28 mouse cellular contexts compared by ENCODE assay signal in the genomic region with DNA sequence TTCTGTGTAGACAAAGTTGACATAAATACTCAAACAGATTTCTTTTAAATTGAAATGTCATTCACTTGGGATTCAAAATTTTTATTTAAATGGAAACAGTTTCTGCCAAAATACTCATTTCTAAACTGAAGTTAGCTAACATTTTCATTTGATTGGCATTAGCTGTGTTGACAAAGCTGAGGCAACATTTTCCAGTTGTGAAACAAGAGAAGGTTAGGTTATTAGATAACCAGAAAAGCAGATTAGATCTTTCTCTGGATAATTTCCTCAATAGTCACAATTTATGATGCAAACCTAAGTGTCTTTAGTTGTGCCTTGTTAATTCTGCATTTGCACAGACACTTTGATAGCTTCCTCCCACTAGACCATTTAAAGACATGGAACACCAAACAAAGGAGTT.
"Had no signal": no experiment of that assay in that cellular context is flagged by ENCODE, and none has a peak within 500 bp of the region (broad histone marks: within the 10 kb centered on the region; RNA-seq: fewer than 3 reads in every experiment).

No protein-coding gene starts in this region.

- H3K4me1 ChIP-seq: embryonic facial prominence, embryonic 10.5 days; embryonic facial prominence, embryonic 12.5 days; embryonic facial prominence, embryonic 13.5 days; embryonic facial prominence, embryonic 15.5 days; forebrain, embryonic 10.5 days; forebrain, embryonic 12.5 days; forebrain, embryonic 13.5 days; forebrain, embryonic 15.5 days had no signal

- H3K27me3 ChIP-seq: embryonic facial prominence, embryonic 12.5 days; embryonic facial prominence, embryonic 13.5 days; embryonic facial prominence, embryonic 15.5 days; forebrain, embryonic 12.5 days; forebrain, embryonic 13.5 days; forebrain, embryonic 15.5 days had no signal

- H3K9ac ChIP-seq: embryonic facial prominence, embryonic 12.5 days; embryonic facial prominence, embryonic 13.5 days; embryonic facial prominence, embryonic 15.5 days; forebrain, embryonic 12.5 days; forebrain, embryonic 13.5 days; forebrain, embryonic 15.5 days; forebrain, postnatal 0 days had no signal

- H3K4me3 ChIP-seq: embryonic facial prominence, embryonic 10.5 days; embryonic facial prominence, embryonic 12.5 days; embryonic facial prominence, embryonic 13.5 days; embryonic facial prominence, embryonic 15.5 days; erythroblast, embryonic 14.5 days; forebrain, embryonic 10.5 days; forebrain, embryonic 12.5 days; forebrain, embryonic 13.5 days; forebrain, embryonic 15.5 days; gastrocnemius, adult 2 months had no signal

- H3K9me3 ChIP-seq: embryonic facial prominence, embryonic 10.5 days; embryonic facial prominence, embryonic 12.5 days; embryonic facial prominence, embryonic 13.5 days; embryonic facial prominence, embryonic 15.5 days; forebrain, embryonic 10.5 days; forebrain, embryonic 12.5 days; forebrain, embryonic 13.5 days; forebrain, embryonic 15.5 days had no signal

- H3K27ac ChIP-seq: embryonic facial prominence, embryonic 10.5 days; embryonic facial prominence, embryonic 12.5 days; embryonic facial prominence, embryonic 13.5 days; embryonic facial prominence, embryonic 15.5 days; forebrain, embryonic 10.5 days; forebrain, embryonic 12.5 days; forebrain, embryonic 13.5 days; forebrain, embryonic 15.5 days; gastrocnemius, adult 2 months had no signal

- DNase-seq: cerebellum, adult 2 months; cerebellum, adult 8-10 months; cerebellum, adult 9-10 months; cerebellum, adult 9-11 months; cerebellum, postnatal 10 days; cerebellum, postnatal 14 days; cerebellum, postnatal 25 days; cerebellum, postnatal 36 days; embryo, embryonic 11 days; forebrain, postnatal 0 days; gastrocnemius, adult 2 months; gastrocnemius, postnatal 10 days; gastrocnemius, postnatal 14 days; gastrocnemius, postnatal 25 days; gastrocnemius, postnatal 36 days; heart, adult 11 months; heart, adult 18-20 months had no signal

- H3K4me2 ChIP-seq: embryonic facial prominence, embryonic 12.5 days; embryonic facial prominence, embryonic 13.5 days; embryonic facial prominence, embryonic 15.5 days; forebrain, embryonic 12.5 days; forebrain, embryonic 13.5 days; forebrain, embryonic 15.5 days had no signal

- ATAC-seq: forebrain, embryonic 13.5 days; forebrain, embryonic 14.5 days; forebrain, embryonic 15.5 days; forebrain, embryonic 16.5 days; forebrain, postnatal 0 days had no signal

- H3K36me3 ChIP-seq: embryonic facial prominence, embryonic 10.5 days; embryonic facial prominence, embryonic 12.5 days; embryonic facial prominence, embryonic 13.5 days; embryonic facial prominence, embryonic 15.5 days; forebrain, embryonic 10.5 days; forebrain, embryonic 12.5 days; forebrain, embryonic 15.5 days had no signal
